Mouse (Mus musculus): ENCODE data around the gene Tmcc3.

GRCm38 (mm10) chr10:94622281-94622680, 310.5 kb downstream of the Tmcc3 start:
- TF ChIP-seq CTCF (IDR thresholded peaks at IDR 0.05; ENCODE audit: extremely low read depth, insufficient read depth, insufficient read length, insufficient replicate concordance) (no peak), POLR2A (IDR thresholded peaks at IDR 0.05; ENCODE audit: low read depth, low read length) (no peak)
